Mouse (Mus musculus): Measurements from ENCODE around the gene Ccdc15.

Ccdc15 gene

GRCm38 (mm10) chr9:37347988-37348642 is at the start of gene Ccdc15:
Gene Ccdc15 (minus strand): TSS chr9:37348432.
- peak; percentile 95 to 96 for DNase-seq (ENCODE audit: low spot score in 2 of 2)

GRCm38 (mm10) chr9:37393482-37394131 is 45.4 kb upstream of the Ccdc15 start:
- DNase-seq (ENCODE audit: low spot score in 2 of 2) = no peak

GRCm38 (mm10) chr9:37392071-37392470 is 43.8 kb upstream of the Ccdc15 start:
- DNase-seq (ENCODE audit: low spot score in 2 of 2) = no peak

- no peak for DNase-seq (ENCODE audit: low spot score in 2 of 2)
Observed at GRCm38 (mm10) chr9:37390891-37391290, 42.7 kb upstream of the Ccdc15 start.

GRCm38 (mm10) chr9:37384284-37385182 is 36.3 kb upstream of the Ccdc15 start:
- peak in 1 of 2 experiments; percentile 31 for DNase-seq (ENCODE audit: low spot score in 2 of 2)

GRCm38 (mm10) chr9:37383161-37383560 is 34.9 kb upstream of the Ccdc15 start:
- no peak for DNase-seq (ENCODE audit: low spot score in 2 of 2)

GRCm38 (mm10) chr9:37375718-37376117 is 27.5 kb upstream of the Ccdc15 start:
- DNase-seq (ENCODE audit: low spot score in 2 of 2) = no peak

- DNase-seq (ENCODE audit: low spot score in 2 of 2) = no peak
Observed at GRCm38 (mm10) chr9:37371232-37371801, 23.1 kb upstream of the Ccdc15 start.

- DNase-seq (ENCODE audit: low spot score in 2 of 2) = no peak
Observed at GRCm38 (mm10) chr9:37368860-37369259, 20.6 kb upstream of the Ccdc15 start.

GRCm38 (mm10) chr9:37368081-37368830 is 20.0 kb upstream of the Ccdc15 start:
- no peak for DNase-seq (ENCODE audit: low spot score in 2 of 2)

GRCm38 (mm10) chr9:37367301-37368080 is 19.3 kb upstream of the Ccdc15 start, which contains the start of gene Hepacam:
Gene Hepacam (plus strand): TSS chr9:37367351.
- peak in 1 of 2 experiments; percentile 17 for DNase-seq (ENCODE audit: low spot score in 2 of 2)

- no peak for DNase-seq (ENCODE audit: low spot score in 2 of 2)
Observed at GRCm38 (mm10) chr9:37365706-37366105, 17.5 kb upstream of the Ccdc15 start.

GRCm38 (mm10) chr9:37364392-37364791 is 16.2 kb upstream of the Ccdc15 start:
- DNase-seq (ENCODE audit: low spot score in 2 of 2) = no peak

- no peak for DNase-seq (ENCODE audit: low spot score in 2 of 2)
Observed at GRCm38 (mm10) chr9:37363551-37363950, 15.3 kb upstream of the Ccdc15 start.

GRCm38 (mm10) chr9:37362881-37363280 is 14.6 kb upstream of the Ccdc15 start:
- no peak for DNase-seq (ENCODE audit: low spot score in 2 of 2)

- DNase-seq (ENCODE audit: low spot score in 2 of 2) = no peak
Observed at GRCm38 (mm10) chr9:37362084-37362483, 13.9 kb upstream of the Ccdc15 start.

- peak in 1 of 2 experiments; percentile 29 for DNase-seq (ENCODE audit: low spot score in 2 of 2)
Observed at GRCm38 (mm10) chr9:37359331-37360220, 11.3 kb upstream of the Ccdc15 start.

GRCm38 (mm10) chr9:37358713-37359330 is 10.6 kb upstream of the Ccdc15 start:
- DNase-seq (ENCODE audit: low spot score in 2 of 2) = peak in 1 of 2 experiments; percentile 13

GRCm38 (mm10) chr9:37354485-37354884 is 6.3 kb upstream of the Ccdc15 start:
- no peak for DNase-seq (ENCODE audit: low spot score in 2 of 2)
